Mouse (Mus musculus) intestine, embryonic 14.5 days (tissue): Measurements from ENCODE around the gene Ubash3b. TPM values are rescaled to one million over a fixed set of nuclear protein-coding genes. Genes with fewer than 3 reads are reported as not detected.

Source experiments
- ATAC-seq: fragments of 200-750 bp; cut with Nextera tagmentation; replicated peaks from 2 replicates; pipeline ENCODE4 v1.8.0; 2017; ENCODE audit warnings: low read depth, moderate number of reproducible peaks, moderate TSS enrichment, moderate library complexity; ENCODE audit not compliant: low FRiP score, low TSS enrichment
- DNase-seq: peaks from one replicate; pipeline ENCODE4 v3.0.0-alpha.2; 2018; ENCODE audit warnings: low spot score
- H3K27ac ChIP-seq: fragments of 300-500 bp; sonication (generic); 2 replicates; pipeline ENCODE4 v1.5.1; 2014; ENCODE audit warnings: low read depth, mild to moderate bottlenecking, control low read depth
- H3K27me3 ChIP-seq: fragments of 300-500 bp; sonication (generic); replicated peaks from 2 replicates; pipeline ENCODE4 v1.6.1; 2014; ENCODE audit warnings: low read length, control low read depth; ENCODE audit not compliant: control insufficient read depth, insufficient read depth
- H3K36me3 ChIP-seq: fragments of 300-500 bp; sonication (generic); 2 replicates; pipeline ENCODE4 v1.6.1; 2014; ENCODE audit warnings: low read length, control low read depth; ENCODE audit not compliant: control insufficient read depth, insufficient read depth
- H3K4me1 ChIP-seq: fragments of 300-500 bp; sonication (generic); replicated peaks from 2 replicates; pipeline ENCODE4 v1.6.1; 2014; ENCODE audit warnings: low read length, control low read depth, mixed read lengths; ENCODE audit not compliant: control insufficient read depth, insufficient read depth
- H3K4me2 ChIP-seq: fragments of 300-500 bp; sonication (generic); 2 replicates; pipeline ENCODE4 v1.6.1; 2014; ENCODE audit warnings: low read length
- H3K4me3 ChIP-seq: fragments of 300-500 bp; sonication (generic); 2 replicates; pipeline ENCODE4 v1.5.1; 2014; ENCODE audit warnings: low read depth, low read length, control low read depth, mixed read lengths
- H3K9ac ChIP-seq: fragments of 300-500 bp; sonication (generic); 2 replicates; pipeline ENCODE4 v1.6.1; 2014; ENCODE audit warnings: mild to moderate bottlenecking, low read length
- H3K9me3 ChIP-seq: fragments of 300-500 bp; sonication (generic); 2 replicates; pipeline ENCODE4 v1.6.1; 2016; ENCODE audit warnings: low read length, control low read depth; ENCODE audit not compliant: control insufficient read depth
- WGBS: fragments of 180-500 bp; shearing (Covaris S2); extraction: QIAGEN DNeasy Blood & Tissue Kit; methylation state at CpG from one replicate; pipeline ENCODE4 v1.1.7; 2014; 5-methylcytosine and 5-hydroxymethylcytosine counted together
- polyA plus RNA-seq: library from polyadenylated mRNA; unstranded; fragments of >200 nt; fragmentation: Nextera tagmentation; extraction: Ambion mirVana; gene quantifications from 2 replicates; pipeline ENCODE4 v1.2.1, GENCODE M21; 2014

Ubash3b gene
- polyA plus RNA-seq, 1 experiment from 2014 or later: 5.5 TPM

DNA sequence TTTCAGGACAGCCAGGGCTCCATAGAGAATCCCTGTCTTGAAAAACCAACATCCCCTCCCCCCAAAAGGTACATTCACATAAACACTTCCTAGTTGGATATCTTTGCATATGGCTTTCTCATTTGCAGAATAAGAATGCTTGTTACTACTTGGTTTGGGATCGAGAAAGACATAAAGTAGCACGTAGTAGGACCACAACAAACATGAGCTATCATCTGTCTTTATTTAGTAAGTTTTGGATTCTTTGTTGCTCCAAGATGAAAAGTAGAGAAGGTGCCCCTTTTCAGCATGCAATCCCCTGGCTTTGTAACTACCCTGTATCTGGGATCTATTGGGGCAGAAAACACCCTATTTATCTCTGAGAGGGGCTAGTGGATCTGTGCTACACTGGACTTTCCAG, 25.2 kb downstream of the Ubash3b start:
- Histone ChIP-seq H3K9me3 (no peaks in the 10 kb centered on the region), H3K4me3 (no peak overlapping the region), H3K27ac (no peak overlapping the region), H3K27me3 (no peaks in the 10 kb centered on the region), H3K36me3 (no peaks in the 10 kb centered on the region), H3K4me1 (no peaks in the 10 kb centered on the region), H3K4me2 (no peak overlapping the region), H3K9ac (no peak overlapping the region)
- 83% methylated on average over 2 of the region's 2 CpGs for WGBS
- no peak for ATAC-seq
- no peak for DNase-seq

DNA sequence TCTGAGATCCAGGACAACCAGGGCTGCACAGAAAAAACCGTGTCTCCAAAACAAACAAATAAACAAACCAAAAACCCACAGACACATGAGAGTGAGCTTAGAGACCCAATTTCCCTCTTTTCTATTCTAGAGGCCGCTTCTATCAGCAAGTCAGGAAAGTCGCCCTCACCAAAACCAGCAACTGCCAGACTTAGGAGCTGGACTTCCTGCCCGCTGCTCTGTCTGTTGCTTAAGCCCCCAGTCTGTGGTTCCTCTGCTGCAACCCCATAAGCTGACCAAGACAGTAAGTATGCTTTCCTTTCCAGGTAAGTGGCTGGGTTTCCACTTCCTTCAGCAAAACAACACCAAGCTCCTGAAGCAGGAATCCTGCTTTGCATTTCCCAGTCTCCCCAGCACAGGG, 26.6 kb downstream of the Ubash3b start:
- Histone ChIP-seq H3K27ac (no peak overlapping the region), H3K9ac (no peak overlapping the region), H3K4me1 (no peaks in the 10 kb centered on the region), H3K4me3 (no peak overlapping the region), H3K9me3 (no peaks in the 10 kb centered on the region), H3K4me2 (no peak overlapping the region), H3K36me3 (no peaks in the 10 kb centered on the region), H3K27me3 (no peaks in the 10 kb centered on the region)
- DNase-seq (no peak), ATAC-seq (no peak)
- WGBS: 54% methylated on average over 4 of the region's 4 CpGs

DNA sequence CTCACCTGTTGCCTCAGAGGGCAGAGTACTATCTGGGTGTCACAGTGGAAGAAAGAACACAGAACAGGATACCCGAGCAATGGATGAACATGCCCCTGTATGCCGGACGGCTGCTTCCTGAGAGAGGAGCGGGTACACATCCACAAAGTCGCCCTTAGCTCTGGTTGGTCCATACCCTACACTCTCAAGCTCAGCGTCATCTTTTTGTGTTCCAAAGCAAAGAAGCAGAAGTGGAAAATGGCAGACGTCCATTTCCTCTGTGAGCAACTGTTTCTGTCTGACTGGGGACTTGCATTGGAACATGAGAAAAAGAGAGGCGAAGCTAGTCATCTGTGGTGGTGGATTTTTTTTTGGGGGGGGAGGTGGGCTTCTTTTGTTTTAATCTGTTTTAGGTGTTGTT, 30.9 kb downstream of the Ubash3b start:
- Histone ChIP-seq H3K27ac (no peak overlapping the region), H3K9me3 (no peaks in the 10 kb centered on the region), H3K36me3 (no peaks in the 10 kb centered on the region), H3K27me3 (no peaks in the 10 kb centered on the region), H3K4me2 (no peak overlapping the region), H3K9ac (no peak overlapping the region), H3K4me1 (no peaks in the 10 kb centered on the region), H3K4me3 (no peak overlapping the region)
- DNase-seq (no peak), ATAC-seq (no peak)
- WGBS: 85% methylated on average over 8 of the region's 8 CpGs

GRCm38 (mm10) chr9:41129802-41130480, 31.6 kb downstream of the Ubash3b start:
- no peak for DNase-seq

DNA sequence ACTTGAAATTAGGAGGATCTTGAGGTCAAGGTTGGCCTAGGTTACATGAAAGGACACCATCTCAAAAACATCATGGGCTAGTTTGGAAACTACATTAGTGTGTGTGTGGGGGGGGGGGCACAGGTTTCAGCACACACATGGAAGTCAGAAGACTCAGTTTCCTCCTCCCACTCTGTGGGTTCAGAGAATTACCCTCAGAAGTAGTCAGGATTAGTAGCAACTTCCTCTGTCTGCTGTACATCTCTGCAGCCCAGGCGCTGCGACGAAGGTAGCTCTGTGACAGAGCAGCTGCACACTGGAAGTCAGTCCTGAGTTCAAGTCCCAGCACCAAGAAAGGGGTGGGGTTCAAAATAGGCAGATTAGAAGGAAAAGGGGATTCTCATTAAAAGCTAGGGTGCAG, 32.2 kb downstream of the Ubash3b start:
- Histone ChIP-seq H3K36me3 (no peaks in the 10 kb centered on the region), H3K4me3 (no peak overlapping the region), H3K27ac (no peak overlapping the region), H3K4me2 (no peak overlapping the region), H3K4me1 (no peaks in the 10 kb centered on the region), H3K9me3 (no peaks in the 10 kb centered on the region), H3K27me3 (no peaks in the 10 kb centered on the region), H3K9ac (no peak overlapping the region)
- DNase-seq (no peak), ATAC-seq (no peak)
- 99% methylated on average over 3 of the region's 3 CpGs for WGBS

More at GRCm38 (mm10) chr9:41129802-41130480, 31.6 kb downstream of the Ubash3b start:
- Histone ChIP-seq H3K9ac (no peak overlapping the region), H3K4me1 (no peaks in the 10 kb centered on the region), H3K4me3 (no peak overlapping the region), H3K27me3 (no peaks in the 10 kb centered on the region), H3K36me3 (no peaks in the 10 kb centered on the region), H3K4me2 (no peak overlapping the region), H3K27ac (no peak overlapping the region), H3K9me3 (no peaks in the 10 kb centered on the region)
- ATAC-seq: no peak
- 64% methylated on average over 10 of the region's 10 CpGs for WGBS

- 79% methylated on average over 3 of the region's 3 CpGs for WGBS
- no peaks in the 10 kb centered on the region for H3K9me3 ChIP-seq
- H3K36me3 ChIP-seq: no peaks in the 10 kb centered on the region
- no peak overlapping the region for H3K4me3 ChIP-seq
- no peak overlapping the region for H3K27ac ChIP-seq
- H3K27me3 ChIP-seq: no peaks in the 10 kb centered on the region
- no peak for ATAC-seq
- no peak overlapping the region for H3K9ac ChIP-seq
- H3K4me2 ChIP-seq: no peak overlapping the region
- no peak for DNase-seq
- H3K4me1 ChIP-seq: no peaks in the 10 kb centered on the region
Measured at GRCm38 (mm10) chr9:41126723-41127122, 34.8 kb downstream of the Ubash3b start.

- ATAC-seq (no peak), DNase-seq (no peak)
- Histone ChIP-seq H3K36me3 (no peaks in the 10 kb centered on the region), H3K4me2 (no peak overlapping the region), H3K9ac (no peak overlapping the region), H3K9me3 (no peaks in the 10 kb centered on the region), H3K4me3 (no peak overlapping the region), H3K4me1 (no peaks in the 10 kb centered on the region), H3K27me3 (no peaks in the 10 kb centered on the region), H3K27ac (no peak overlapping the region)
- WGBS: 94% methylated on average over 6 of the region's 6 CpGs
Measured at GRCm38 (mm10) chr9:41124305-41124704, 37.2 kb downstream of the Ubash3b start.

DNA sequence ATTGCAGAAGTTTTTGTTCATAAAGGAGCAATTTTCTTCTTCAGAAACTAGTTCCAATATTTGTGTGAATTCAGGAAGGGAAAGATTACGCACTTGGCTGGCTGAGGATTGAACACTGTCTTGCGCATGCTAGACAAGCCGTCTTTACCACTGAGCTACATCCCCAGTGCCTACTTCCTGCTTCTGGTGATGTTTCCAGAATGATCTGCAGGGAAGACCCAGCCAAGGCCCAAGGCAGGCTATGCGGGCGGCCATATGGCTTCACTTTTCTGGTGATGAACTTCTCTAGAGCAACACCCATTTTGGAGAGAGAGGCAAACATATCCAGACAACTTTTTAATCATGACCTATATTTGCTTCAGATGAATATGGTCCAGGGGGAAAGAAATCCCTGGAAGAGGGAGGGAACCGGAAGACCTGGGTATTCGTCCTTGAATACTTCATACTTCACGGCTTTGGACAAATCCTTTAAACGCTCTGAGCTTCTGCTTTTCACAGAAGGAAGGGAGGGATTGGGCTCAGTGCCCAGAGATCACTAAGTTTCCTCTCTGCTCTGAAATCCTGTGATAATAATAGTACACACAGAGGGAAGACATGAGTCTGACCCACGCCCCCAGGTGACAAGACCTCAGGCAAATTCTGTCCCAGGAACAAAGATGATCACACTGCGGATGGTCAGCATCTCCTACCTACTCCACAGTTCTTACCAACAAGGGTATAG, 38.9 kb downstream of the Ubash3b start:
- no peaks in the 10 kb centered on the region for H3K36me3 ChIP-seq
- H3K9me3 ChIP-seq: no peaks in the 10 kb centered on the region
- no peaks in the 10 kb centered on the region for H3K4me1 ChIP-seq
- no peak for ATAC-seq
- H3K4me3 ChIP-seq: no peak overlapping the region
- WGBS: 78% methylated on average over 11 of the region's 11 CpGs
- H3K9ac ChIP-seq: no peak overlapping the region
- no peak for DNase-seq
- no peaks in the 10 kb centered on the region for H3K27me3 ChIP-seq
- H3K4me2 ChIP-seq: no peak overlapping the region
- H3K27ac ChIP-seq: no peak overlapping the region
